Mouse (Mus musculus): ENCODE data around the gene Sez6l. TPM values are rescaled to one million over a fixed set of nuclear protein-coding genes. Genes with fewer than 3 reads are reported as not detected.

The Sez6l gene
- polyA plus RNA-seq, 1 experiment from 2014 or later: 0.31 TPM

DNA sequence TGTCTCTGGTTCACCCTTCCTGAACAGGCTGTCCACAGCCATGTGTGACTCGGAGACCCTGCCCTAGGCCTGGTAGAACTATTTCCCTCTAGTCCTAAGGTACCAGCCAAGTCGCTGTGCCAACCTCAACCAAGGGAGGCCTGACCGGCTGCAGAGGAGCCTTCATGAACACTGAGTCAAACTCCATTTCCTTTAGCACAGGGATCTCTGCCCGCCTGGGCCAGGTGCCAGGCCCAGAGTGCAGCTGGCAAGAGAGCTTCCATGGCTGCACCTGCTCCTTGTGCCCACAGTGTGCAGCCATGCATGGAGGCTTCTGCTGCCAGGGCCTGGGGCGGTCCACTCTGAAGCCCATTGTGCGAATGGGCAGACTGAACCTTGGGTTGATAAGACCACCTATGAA lies 20.9 kb upstream of the Sez6l start:
- Histone ChIP-seq H3K9ac (ENCODE audit: low read length) (no peak overlapping the region), H3K4me1 (ENCODE audit: control insufficient read depth in 2 of 2, insufficient read depth in 2 of 2, low read length in 2 of 2) (no peaks in the 10 kb centered on the region), H3K27me3 (ENCODE audit: control insufficient read depth, insufficient read depth, low read length) (peaks cover 18% of the 10 kb centered on the region), H3K4me2 (ENCODE audit: low read length) (no peak overlapping the region), H3K27ac (replicated peaks in 1 of 2; ENCODE audit: control insufficient read depth in 1 of 2, insufficient read depth in 1 of 2, low read depth in 2 of 2, low read length in 2 of 2) (no peak overlapping the region), H3K36me3 (ENCODE audit: control insufficient read depth, insufficient read depth, low read length) (no peaks in the 10 kb centered on the region), H3K9me3 (ENCODE audit: control insufficient read depth, low read length) (no peaks in the 10 kb centered on the region), H3K4me3 (ENCODE audit: control insufficient read depth in 1 of 2, insufficient read depth in 1 of 2, low read depth in 1 of 2, low read length in 2 of 2) (no peak overlapping the region)
- 87% methylated on average over 6 of the region's 6 CpGs for WGBS
- ATAC-seq (ENCODE audit: insufficient number of reproducible peaks, insufficient read depth, low FRiP score, low read depth): no peak

DNA sequence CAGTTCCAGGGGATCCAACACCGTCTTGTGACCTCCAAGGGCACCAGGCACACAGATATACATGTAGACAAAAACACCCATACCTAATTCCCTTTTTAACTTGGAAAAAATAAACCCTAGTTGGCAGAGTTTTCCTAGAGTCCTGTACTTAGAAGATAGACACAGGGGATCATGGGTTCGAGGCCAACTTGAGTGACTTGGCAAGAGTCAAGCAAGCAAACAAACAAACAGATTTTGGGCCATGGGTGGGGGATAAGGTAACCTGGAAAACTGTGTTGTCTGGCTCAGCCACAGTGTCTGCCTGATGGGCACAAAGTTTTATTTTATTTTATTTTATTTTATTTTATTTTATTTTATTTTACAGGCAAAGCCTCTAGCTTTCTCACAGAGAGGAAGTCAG lies 20.3 kb upstream of the Sez6l start:
- no peak for ATAC-seq (ENCODE audit: insufficient number of reproducible peaks, insufficient read depth, low FRiP score, low read depth)
- Histone ChIP-seq H3K27ac (replicated peaks in 1 of 2; ENCODE audit: control insufficient read depth in 1 of 2, insufficient read depth in 1 of 2, low read depth in 2 of 2, low read length in 2 of 2) (no peak overlapping the region), H3K4me1 (ENCODE audit: control insufficient read depth in 2 of 2, insufficient read depth in 2 of 2, low read length in 2 of 2) (no peaks in the 10 kb centered on the region), H3K9me3 (ENCODE audit: control insufficient read depth, low read length) (no peaks in the 10 kb centered on the region), H3K9ac (ENCODE audit: low read length) (no peak overlapping the region), H3K36me3 (ENCODE audit: control insufficient read depth, insufficient read depth, low read length) (no peaks in the 10 kb centered on the region), H3K27me3 (ENCODE audit: control insufficient read depth, insufficient read depth, low read length) (peaks cover 18% of the 10 kb centered on the region), H3K4me3 (ENCODE audit: control insufficient read depth in 1 of 2, insufficient read depth in 1 of 2, low read depth in 1 of 2, low read length in 2 of 2) (no peak overlapping the region), H3K4me2 (ENCODE audit: low read length) (no peak overlapping the region)
- 82% methylated on average over 2 of the region's 2 CpGs for WGBS

DNA sequence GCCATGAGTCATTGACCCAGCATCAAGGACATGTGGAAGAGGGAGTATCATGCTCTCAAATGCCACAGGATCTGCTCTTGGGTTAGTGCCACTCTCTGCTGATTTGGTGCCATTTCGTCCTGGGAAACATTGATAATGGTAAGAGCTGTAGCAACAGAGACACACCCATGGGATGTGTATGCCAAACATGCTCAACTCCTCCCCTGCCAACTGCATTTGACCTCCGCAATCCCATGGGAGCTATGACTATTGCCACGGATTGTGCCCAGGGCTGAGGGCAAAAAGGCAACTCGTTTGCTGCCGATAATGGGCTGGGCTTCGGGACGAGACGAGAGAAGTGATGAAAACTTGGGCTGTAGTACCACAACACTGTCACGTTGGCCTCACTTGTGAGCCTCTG lies 19.7 kb upstream of the Sez6l start:
- WGBS: 73% methylated on average over 9 of the region's 9 CpGs
- Histone ChIP-seq H3K36me3 (ENCODE audit: control insufficient read depth, insufficient read depth, low read length) (no peaks in the 10 kb centered on the region), H3K27ac (replicated peaks in 1 of 2; ENCODE audit: control insufficient read depth in 1 of 2, insufficient read depth in 1 of 2, low read depth in 2 of 2, low read length in 2 of 2) (no peak overlapping the region)

DNA sequence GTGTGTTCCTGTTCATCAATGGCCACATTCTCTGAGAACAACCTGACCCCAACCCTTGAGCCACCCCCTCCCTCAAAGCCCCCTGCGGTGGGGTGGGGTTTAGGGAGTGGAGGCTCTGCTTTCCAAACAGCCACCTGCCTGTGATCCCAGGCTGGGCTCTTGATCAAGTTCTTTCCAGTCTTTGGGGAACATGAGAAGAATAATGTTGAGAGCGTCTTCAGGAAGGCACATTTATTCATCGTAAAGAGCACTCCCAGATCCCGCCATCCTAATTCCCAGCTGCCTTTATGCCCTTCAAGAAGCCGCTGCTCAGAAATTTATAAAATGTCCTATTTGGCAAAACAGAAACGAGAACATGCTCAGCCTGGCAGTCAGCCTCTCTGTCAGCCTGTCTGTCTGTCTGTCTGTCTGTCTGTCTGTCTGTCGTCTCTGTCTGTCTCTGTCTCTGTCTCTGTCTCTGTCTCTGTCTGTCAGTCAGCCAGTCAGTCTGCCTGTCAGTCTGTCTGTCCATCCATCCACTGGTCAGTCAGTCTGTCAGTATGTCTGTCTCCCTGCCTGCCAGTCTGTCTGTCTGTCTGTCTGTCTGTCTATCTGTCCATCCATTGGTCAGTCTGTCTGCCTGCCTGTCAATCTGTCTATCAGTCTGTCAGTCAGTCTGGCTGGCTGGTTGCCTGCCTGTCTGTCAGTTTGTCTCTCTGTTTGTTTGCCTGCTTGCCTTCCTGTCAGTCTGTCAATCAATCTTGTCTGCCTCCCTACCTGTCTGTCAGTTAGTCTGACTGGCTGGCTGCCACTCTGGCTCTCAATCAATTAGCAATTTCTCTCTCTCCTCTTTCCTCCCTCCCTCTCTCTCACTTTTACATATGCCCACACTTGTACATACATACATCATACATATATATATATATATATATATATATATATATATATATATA lies 19.0 kb upstream of the Sez6l start:
- no peak overlapping the region for H3K4me3 ChIP-seq (ENCODE audit: control insufficient read depth in 1 of 2, insufficient read depth in 1 of 2, low read depth in 1 of 2, low read length in 2 of 2)
- H3K4me1 ChIP-seq (ENCODE audit: control insufficient read depth in 2 of 2, insufficient read depth in 2 of 2, low read length in 2 of 2): no peaks in the 10 kb centered on the region
- H3K9ac ChIP-seq (ENCODE audit: low read length): no peak overlapping the region
- H3K27me3 ChIP-seq (ENCODE audit: control insufficient read depth, insufficient read depth, low read length): peaks cover 14% of the 10 kb centered on the region
- no peak overlapping the region for H3K27ac ChIP-seq (replicated peaks in 1 of 2; ENCODE audit: control insufficient read depth in 1 of 2, insufficient read depth in 1 of 2, low read depth in 2 of 2, low read length in 2 of 2)
- no peak for ATAC-seq (ENCODE audit: insufficient number of reproducible peaks, insufficient read depth, low FRiP score, low read depth)
- 72% methylated on average over 7 of the region's 7 CpGs for WGBS
- no peaks in the 10 kb centered on the region for H3K9me3 ChIP-seq (ENCODE audit: control insufficient read depth, low read length)
- no peak overlapping the region for H3K4me2 ChIP-seq (ENCODE audit: low read length)
- H3K36me3 ChIP-seq (ENCODE audit: control insufficient read depth, insufficient read depth, low read length): no peaks in the 10 kb centered on the region

More for the DNA sequence above, 19.7 kb upstream of the Sez6l start:
- no peak overlapping the region for H3K4me3 ChIP-seq (ENCODE audit: control insufficient read depth in 1 of 2, insufficient read depth in 1 of 2, low read depth in 1 of 2, low read length in 2 of 2)
- H3K9me3 ChIP-seq (ENCODE audit: control insufficient read depth, low read length): no peaks in the 10 kb centered on the region
- H3K4me2 ChIP-seq (ENCODE audit: low read length): no peak overlapping the region
- H3K4me1 ChIP-seq (ENCODE audit: control insufficient read depth in 2 of 2, insufficient read depth in 2 of 2, low read length in 2 of 2): no peaks in the 10 kb centered on the region
- ATAC-seq (ENCODE audit: insufficient number of reproducible peaks, insufficient read depth, low FRiP score, low read depth): no peak
- no peak overlapping the region for H3K9ac ChIP-seq (ENCODE audit: low read length)
- H3K27me3 ChIP-seq (ENCODE audit: control insufficient read depth, insufficient read depth, low read length): peaks cover 15% of the 10 kb centered on the region

DNA sequence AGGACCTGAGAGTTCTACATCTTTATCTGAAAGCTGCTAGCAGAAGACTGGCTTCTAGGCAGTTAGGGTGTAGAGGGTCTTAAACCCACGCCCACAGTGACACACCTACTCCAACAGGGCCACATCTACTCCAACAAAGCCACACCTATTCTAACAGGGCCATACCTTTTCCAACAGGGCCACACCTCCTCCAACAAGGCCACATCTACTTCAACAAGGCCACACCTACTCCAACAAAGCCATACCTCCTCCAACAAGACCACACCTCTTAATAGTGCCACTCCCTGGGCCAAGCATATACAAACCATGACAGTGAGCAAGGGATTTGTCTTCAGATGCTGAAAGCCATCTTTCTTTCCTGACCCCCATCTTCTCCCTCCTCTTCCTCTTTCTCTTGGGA lies 14.7 kb upstream of the Sez6l start:
- Histone ChIP-seq H3K27me3 (ENCODE audit: control insufficient read depth, insufficient read depth, low read length) (peaks cover 14% of the 10 kb centered on the region), H3K4me1 (ENCODE audit: control insufficient read depth in 2 of 2, insufficient read depth in 2 of 2, low read length in 2 of 2) (no peaks in the 10 kb centered on the region), H3K27ac (replicated peaks in 1 of 2; ENCODE audit: control insufficient read depth in 1 of 2, insufficient read depth in 1 of 2, low read depth in 2 of 2, low read length in 2 of 2) (no peak overlapping the region), H3K36me3 (ENCODE audit: control insufficient read depth, insufficient read depth, low read length) (no peaks in the 10 kb centered on the region), H3K4me3 (ENCODE audit: control insufficient read depth in 1 of 2, insufficient read depth in 1 of 2, low read depth in 1 of 2, low read length in 2 of 2) (no peak overlapping the region), H3K4me2 (ENCODE audit: low read length) (no peak overlapping the region), H3K9me3 (ENCODE audit: control insufficient read depth, low read length) (no peaks in the 10 kb centered on the region), H3K9ac (ENCODE audit: low read length) (no peak overlapping the region)
- 78% methylated on average over 1 of the region's 1 CpGs for WGBS
- ATAC-seq (ENCODE audit: insufficient number of reproducible peaks, insufficient read depth, low FRiP score, low read depth): no peak

DNA sequence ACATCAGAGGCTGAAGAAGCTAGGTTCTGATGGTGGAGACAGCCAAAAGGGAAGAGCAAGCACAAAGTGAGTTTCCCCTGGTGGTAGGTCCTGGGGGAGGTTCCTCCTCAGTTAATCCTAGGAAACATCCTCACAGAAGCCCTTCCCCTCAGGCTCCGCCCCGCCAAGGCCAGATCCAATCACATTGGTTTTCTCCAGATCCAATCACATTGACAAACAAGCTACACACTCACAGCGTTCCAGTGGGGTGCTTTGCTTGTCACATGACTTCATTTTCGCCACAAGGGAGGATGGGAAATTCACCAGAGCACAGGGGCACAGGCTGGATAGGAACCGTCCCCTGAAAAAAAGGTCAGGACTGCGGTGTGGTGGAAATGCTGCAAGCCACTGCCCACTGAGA lies 9.1 kb upstream of the Sez6l start:
- no peak overlapping the region for H3K4me2 ChIP-seq (ENCODE audit: low read length)
- H3K27ac ChIP-seq (replicated peaks in 1 of 2; ENCODE audit: control insufficient read depth in 1 of 2, insufficient read depth in 1 of 2, low read depth in 2 of 2, low read length in 2 of 2): no peak overlapping the region
- H3K36me3 ChIP-seq (ENCODE audit: control insufficient read depth, insufficient read depth, low read length): no peaks in the 10 kb centered on the region
- WGBS: 46% methylated on average over 6 of the region's 6 CpGs
- H3K9me3 ChIP-seq (ENCODE audit: control insufficient read depth, low read length): no peaks in the 10 kb centered on the region
- peaks cover 3 to 5% of the 10 kb centered on the region in 2 experiments; a peak in 2 of 4 replicates for H3K4me1 ChIP-seq (ENCODE audit: control insufficient read depth in 2 of 2, insufficient read depth in 2 of 2, low read length in 2 of 2)
- H3K27me3 ChIP-seq (ENCODE audit: control insufficient read depth, insufficient read depth, low read length): peaks cover 38% of the 10 kb centered on the region
- H3K9ac ChIP-seq (ENCODE audit: low read length): no peak overlapping the region
- ATAC-seq (ENCODE audit: insufficient number of reproducible peaks, insufficient read depth, low FRiP score, low read depth): no peak
- no peak overlapping the region for H3K4me3 ChIP-seq (ENCODE audit: control insufficient read depth in 1 of 2, insufficient read depth in 1 of 2, low read depth in 1 of 2, low read length in 2 of 2)

DNA sequence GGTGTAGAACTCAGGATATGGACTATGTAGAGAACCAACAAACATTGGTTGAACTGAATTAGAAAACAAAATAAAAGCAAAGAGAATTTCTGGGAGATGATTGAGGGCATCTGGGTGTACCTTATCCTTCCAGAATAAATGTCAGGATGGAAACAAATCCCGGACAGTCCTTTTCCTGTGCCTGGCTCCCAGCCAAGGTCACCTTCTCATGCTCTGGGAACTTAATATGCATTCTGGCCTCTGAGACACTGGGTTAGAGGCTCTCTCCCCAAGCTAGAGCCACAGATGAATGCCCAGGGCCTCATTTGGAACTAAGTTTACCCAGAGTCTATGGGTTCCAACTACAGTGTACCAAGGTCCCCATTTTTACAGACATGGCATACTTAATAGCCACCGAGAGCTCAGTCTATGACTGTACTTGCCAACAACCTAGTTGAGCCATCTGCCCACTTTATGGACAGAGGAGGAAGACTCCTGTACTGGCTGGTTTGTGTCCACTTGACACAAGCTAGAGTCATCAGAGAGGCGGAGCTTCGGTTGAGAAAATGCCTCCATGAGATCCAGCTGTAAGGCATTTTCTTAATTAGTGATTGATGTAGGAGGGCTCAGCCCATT lies 7.3 kb upstream of the Sez6l start:
- H3K4me1 ChIP-seq (ENCODE audit: control insufficient read depth in 2 of 2, insufficient read depth in 2 of 2, low read length in 2 of 2): peaks cover 3 to 5% of the 10 kb centered on the region in 2 experiments; a peak in 2 of 4 replicates
- WGBS: 79% methylated on average over 4 of the region's 4 CpGs
- peak overlapping the region in 1 of 2 experiments; percentile 41; a peak in 1 of 4 replicates for H3K27ac ChIP-seq (replicated peaks in 1 of 2; ENCODE audit: control insufficient read depth in 1 of 2, insufficient read depth in 1 of 2, low read depth in 2 of 2, low read length in 2 of 2)
- ATAC-seq (ENCODE audit: insufficient number of reproducible peaks, insufficient read depth, low FRiP score, low read depth): no peak
- H3K27me3 ChIP-seq (ENCODE audit: control insufficient read depth, insufficient read depth, low read length): peaks cover 50% of the 10 kb centered on the region
- H3K9ac ChIP-seq (ENCODE audit: low read length): no peak overlapping the region
- no peak overlapping the region for H3K4me2 ChIP-seq (ENCODE audit: low read length)
- no peaks in the 10 kb centered on the region for H3K9me3 ChIP-seq (ENCODE audit: control insufficient read depth, low read length)
- H3K36me3 ChIP-seq (ENCODE audit: control insufficient read depth, insufficient read depth, low read length): no peaks in the 10 kb centered on the region
- H3K4me3 ChIP-seq (ENCODE audit: control insufficient read depth in 1 of 2, insufficient read depth in 1 of 2, low read depth in 1 of 2, low read length in 2 of 2): no peak overlapping the region

Data from heart, embryonic 14.5 days (tissue).